Mouse (Mus musculus): ENCODE results near the gene Gtf3c1. TPM values are rescaled to one million over a fixed set of nuclear protein-coding genes. Genes with fewer than 3 reads are reported as not detected.
"Not testable (repeated sequence)": the region's sequence is repeated elsewhere in the genome, so short reads cannot be mapped to it uniquely, and the experiment has no call there.

The Gtf3c1 gene
- polyA plus RNA-seq, 1 experiment from 2014 or later, result 29.6 TPM

- no peaks in the 10 kb centered on the region for H3K36me3 ChIP-seq (ENCODE audit: control insufficient read depth, insufficient read depth, low read length)
- H3K27ac ChIP-seq (ENCODE audit: low read depth, low read length), result no peak overlapping the region
- DNase-seq (ENCODE audit: low spot score, missing footprints) (no peak), ATAC-seq (ENCODE audit: low FRiP score) (no peak)
- H3K4me1 ChIP-seq (ENCODE audit: control insufficient read depth, insufficient read depth, low read length), result no peaks in the 10 kb centered on the region
- H3K4me2 ChIP-seq, result no peak overlapping the region
- WGBS, result 63% methylated on average over 2 of the region's 2 CpGs
- no peaks in the 10 kb centered on the region for H3K9me3 ChIP-seq (ENCODE audit: control insufficient read depth, low read length)
- H3K4me3 ChIP-seq (ENCODE audit: low read depth, low read length), result no peak overlapping the region
- H3K9ac ChIP-seq (ENCODE audit: low read length), result no peak overlapping the region
- no peaks in the 10 kb centered on the region for H3K27me3 ChIP-seq (ENCODE audit: control insufficient read depth, insufficient read depth, low read length)
These were observed 9.1 kb upstream of the Gtf3c1 start for GRCm38 (mm10) chr7:125716724-125717123.

DNA sequence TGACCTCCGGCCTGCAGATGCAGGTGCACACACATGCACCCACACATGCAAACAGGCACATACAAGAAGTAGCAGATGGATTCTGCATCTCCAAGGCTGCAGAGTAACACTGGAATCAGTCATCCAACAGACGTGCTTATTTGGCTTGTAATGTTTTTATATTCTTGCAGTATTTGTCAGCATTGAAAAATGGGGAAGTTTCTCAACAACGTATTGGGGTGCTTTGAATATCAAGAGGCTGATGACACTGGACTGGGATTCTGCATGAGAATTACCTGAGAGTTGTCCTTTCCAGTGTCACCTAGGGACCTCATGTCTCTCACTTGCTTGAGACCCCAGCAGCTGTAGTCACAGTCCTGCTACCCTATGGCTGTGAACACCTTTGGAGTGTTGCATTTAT, 7.2 kb upstream of the Gtf3c1 start:
- no peaks in the 10 kb centered on the region for H3K4me1 ChIP-seq (ENCODE audit: control insufficient read depth, insufficient read depth, low read length)
- DNase-seq (ENCODE audit: low spot score, missing footprints) (no peak), ATAC-seq (ENCODE audit: low FRiP score) (no peak)
- no peaks in the 10 kb centered on the region for H3K27me3 ChIP-seq (ENCODE audit: control insufficient read depth, insufficient read depth, low read length)
- H3K36me3 ChIP-seq (ENCODE audit: control insufficient read depth, insufficient read depth, low read length), result no peaks in the 10 kb centered on the region
- H3K9ac ChIP-seq (ENCODE audit: low read length), result no peak overlapping the region
- no peaks in the 10 kb centered on the region for H3K9me3 ChIP-seq (ENCODE audit: control insufficient read depth, low read length)
- no peak overlapping the region for H3K4me2 ChIP-seq
- 86% methylated on average over 3 of the region's 3 CpGs for WGBS
- H3K4me3 ChIP-seq (ENCODE audit: low read depth, low read length), result no peak overlapping the region
- no peak overlapping the region for H3K27ac ChIP-seq (ENCODE audit: low read depth, low read length)

DNA sequence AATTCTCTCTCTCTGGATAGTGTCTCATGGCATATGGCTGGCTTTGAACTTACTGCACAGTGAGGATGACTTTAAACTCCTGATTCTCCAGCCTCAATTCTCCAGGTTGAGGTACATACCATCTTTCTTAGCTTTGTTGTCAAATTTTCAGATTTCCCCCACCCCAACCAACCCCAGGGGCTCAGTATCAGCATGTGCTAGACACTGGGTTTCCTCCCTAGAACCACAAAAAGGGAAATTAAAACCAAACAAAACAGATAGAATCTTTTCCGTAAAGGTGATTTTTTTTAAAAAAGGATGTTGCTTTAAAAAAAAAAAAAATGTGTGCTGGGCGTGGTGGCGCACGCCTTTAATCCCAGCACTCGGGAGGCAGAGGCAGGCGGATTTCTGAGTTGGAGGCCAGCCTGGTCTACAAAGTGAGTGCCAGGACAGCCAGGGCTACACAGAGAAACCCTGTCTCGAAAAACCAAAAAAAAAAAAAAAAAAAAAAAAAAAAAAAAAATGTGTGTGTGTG, 6.0 kb upstream of the Gtf3c1 start:
- not testable (repeated sequence) for ATAC-seq (ENCODE audit: low FRiP score); H3K9me3 ChIP-seq (ENCODE audit: control insufficient read depth, low read length); H3K27me3 ChIP-seq (ENCODE audit: control insufficient read depth, insufficient read depth, low read length); H3K36me3 ChIP-seq (ENCODE audit: control insufficient read depth, insufficient read depth, low read length); H3K4me1 ChIP-seq (ENCODE audit: control insufficient read depth, insufficient read depth, low read length); H3K4me2 ChIP-seq; H3K4me3 ChIP-seq (ENCODE audit: low read depth, low read length); H3K27ac ChIP-seq (ENCODE audit: low read depth, low read length); H3K9ac ChIP-seq (ENCODE audit: low read length); DNase-seq (ENCODE audit: low spot score, missing footprints)
- 90% methylated on average over 6 of the region's 7 CpGs for WGBS

DNA sequence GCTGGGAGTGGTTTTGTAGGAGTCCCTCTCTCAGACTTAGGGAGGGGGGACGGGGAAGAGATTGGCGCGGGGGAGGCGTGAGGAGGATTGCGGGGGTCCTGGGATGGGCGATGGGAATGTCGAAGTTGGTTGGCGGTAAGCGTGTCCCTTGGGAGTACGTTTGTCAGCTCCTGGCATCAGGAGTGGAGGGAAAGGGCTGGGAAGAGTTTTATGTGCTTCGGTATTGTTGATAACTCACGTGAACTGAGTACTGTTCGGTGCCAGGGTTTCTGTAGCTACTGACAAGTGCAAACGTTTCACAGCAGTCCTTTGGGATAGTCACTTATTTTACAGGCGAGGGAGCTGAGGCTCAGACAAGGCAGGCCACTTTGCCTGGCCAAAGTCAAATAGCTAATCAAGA, 520 bp upstream of the Gtf3c1 start:
- ATAC-seq (ENCODE audit: low FRiP score), result no peak
- H3K36me3 ChIP-seq (ENCODE audit: control insufficient read depth, insufficient read depth, low read length), result peaks cover 2% of the 10 kb centered on the region; the same call in 1 of the 2 replicates
- H3K27me3 ChIP-seq (ENCODE audit: control insufficient read depth, insufficient read depth, low read length), result no peaks in the 10 kb centered on the region
- no peaks in the 10 kb centered on the region for H3K9me3 ChIP-seq (ENCODE audit: control insufficient read depth, low read length)
- peak; percentile 85 for DNase-seq (ENCODE audit: low spot score, missing footprints)
- H3K9ac ChIP-seq (ENCODE audit: low read length), result peak overlapping the region; percentile 93
- 1% methylated on average over 15 of the region's 15 CpGs for WGBS
- H3K4me1 ChIP-seq (ENCODE audit: control insufficient read depth, insufficient read depth, low read length), result peaks cover 27% of the 10 kb centered on the region
- no peak overlapping the region for H3K27ac ChIP-seq (ENCODE audit: low read depth, low read length)
- H3K4me3 ChIP-seq (ENCODE audit: low read depth, low read length), result peak overlapping the region; percentile 57
- peak overlapping the region; percentile 74 for H3K4me2 ChIP-seq

DNA sequence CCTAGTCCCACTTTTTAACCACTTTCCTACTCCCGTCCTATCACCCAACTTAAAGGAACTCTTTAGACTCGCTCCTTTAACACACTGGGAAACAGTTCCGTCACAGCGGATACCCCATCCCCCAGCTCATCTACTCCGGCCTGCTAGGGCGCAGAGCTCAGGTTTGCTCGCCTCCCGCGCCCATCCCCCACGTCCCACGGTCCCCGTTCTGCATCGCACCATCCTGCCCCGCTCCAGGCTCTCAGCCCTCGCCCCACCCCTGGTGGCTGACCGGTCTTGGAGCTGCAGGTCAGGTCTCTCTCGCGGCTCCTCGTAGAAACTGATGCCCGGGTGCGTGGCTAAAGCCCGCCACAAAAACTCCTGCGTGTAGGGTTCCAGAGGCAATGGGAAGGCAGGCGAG, 394 bp downstream of the Gtf3c1 start:
- WGBS, result 0% methylated on average over 24 of the region's 24 CpGs
- Histone ChIP-seq H3K9me3 (ENCODE audit: control insufficient read depth, low read length) (no peaks in the 10 kb centered on the region), H3K4me3 (ENCODE audit: low read depth, low read length) (peak overlapping the region; percentile 57), H3K27ac (ENCODE audit: low read depth, low read length) (peak overlapping the region; percentile 81), H3K9ac (ENCODE audit: low read length) (peak overlapping the region; percentile 93), H3K36me3 (ENCODE audit: control insufficient read depth, insufficient read depth, low read length) (peaks cover 7% of the 10 kb centered on the region; the same call in 1 of the 2 replicates), H3K27me3 (ENCODE audit: control insufficient read depth, insufficient read depth, low read length) (no peaks in the 10 kb centered on the region), H3K4me1 (ENCODE audit: control insufficient read depth, insufficient read depth, low read length) (peaks cover 27% of the 10 kb centered on the region), H3K4me2 (peak overlapping the region; percentile 59)
- DNase-seq (ENCODE audit: low spot score, missing footprints), result peak; percentile 97
- peak; percentile 90 for ATAC-seq (ENCODE audit: low FRiP score)

- WGBS, result 100% methylated on average over 1 of the region's 1 CpGs
- H3K4me2 ChIP-seq, result no peak overlapping the region
- peaks cover 20% of the 10 kb centered on the region for H3K4me1 ChIP-seq (ENCODE audit: control insufficient read depth, insufficient read depth, low read length)
- no peak overlapping the region for H3K9ac ChIP-seq (ENCODE audit: low read length)
- H3K36me3 ChIP-seq (ENCODE audit: control insufficient read depth, insufficient read depth, low read length), result peaks cover 40% of the 10 kb centered on the region
- no peak overlapping the region for H3K4me3 ChIP-seq (ENCODE audit: low read depth, low read length)
- H3K27ac ChIP-seq (ENCODE audit: low read depth, low read length), result no peak overlapping the region
- DNase-seq (ENCODE audit: low spot score, missing footprints) (no peak), ATAC-seq (ENCODE audit: low FRiP score) (no peak)
- H3K27me3 ChIP-seq (ENCODE audit: control insufficient read depth, insufficient read depth, low read length), result no peaks in the 10 kb centered on the region
- peaks cover 10% of the 10 kb centered on the region for H3K9me3 ChIP-seq (ENCODE audit: control insufficient read depth, low read length)
These were observed 4.8 kb downstream of the Gtf3c1 start for GRCm38 (mm10) chr7:125702791-125703190.

DNA sequence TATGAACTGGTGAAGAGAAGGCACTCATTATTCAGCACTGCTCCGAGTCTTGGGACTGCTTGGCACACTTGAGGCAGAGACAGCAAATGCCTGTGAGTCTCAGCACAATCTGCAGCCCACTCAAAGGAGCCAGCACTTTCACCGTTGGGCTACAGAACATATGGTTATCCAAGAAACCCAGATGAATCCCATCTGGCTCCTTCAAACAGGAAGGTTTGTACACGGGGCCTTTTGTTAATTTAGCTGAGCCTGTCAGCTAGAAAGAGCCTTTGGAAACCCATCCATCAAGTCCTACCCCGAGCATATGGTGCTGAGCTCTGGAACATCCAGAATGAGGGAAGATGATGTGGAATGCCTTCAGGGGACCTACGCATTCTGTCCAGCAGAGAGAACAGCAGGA, 13.5 kb downstream of the Gtf3c1 start:
- peaks cover 58% of the 10 kb centered on the region for H3K36me3 ChIP-seq (ENCODE audit: control insufficient read depth, insufficient read depth, low read length)
- no peak for ATAC-seq (ENCODE audit: low FRiP score)

DNA sequence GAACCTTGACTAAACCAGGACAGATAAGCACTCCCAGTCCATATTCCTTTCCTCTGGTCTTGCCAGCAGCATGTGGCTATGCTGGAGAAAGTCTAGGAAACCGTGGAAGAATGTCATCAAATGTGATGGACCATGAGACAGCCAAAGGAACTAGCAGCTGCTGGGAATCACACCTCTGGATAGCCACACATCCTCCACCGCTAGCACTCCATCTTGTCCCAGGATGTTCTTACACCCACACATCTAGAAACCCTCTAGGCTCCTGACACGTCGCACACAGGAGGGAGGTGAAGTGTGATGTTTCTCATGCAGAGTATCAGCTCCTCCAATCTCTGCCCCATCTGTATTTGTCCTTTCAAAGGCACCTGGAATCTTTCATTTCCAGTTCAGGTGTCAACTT, 17.1 kb downstream of the Gtf3c1 start:
- Histone ChIP-seq H3K4me3 (ENCODE audit: low read depth, low read length) (no peak overlapping the region), H3K27ac (ENCODE audit: low read depth, low read length) (no peak overlapping the region), H3K4me2 (no peak overlapping the region), H3K9ac (ENCODE audit: low read length) (no peak overlapping the region), H3K4me1 (ENCODE audit: control insufficient read depth, insufficient read depth, low read length) (no peaks in the 10 kb centered on the region), H3K9me3 (ENCODE audit: control insufficient read depth, low read length) (no peaks in the 10 kb centered on the region), H3K36me3 (ENCODE audit: control insufficient read depth, insufficient read depth, low read length) (peaks cover 36% of the 10 kb centered on the region), H3K27me3 (ENCODE audit: control insufficient read depth, insufficient read depth, low read length) (no peaks in the 10 kb centered on the region)
- no peak for DNase-seq (ENCODE audit: low spot score, missing footprints)
- no peak for ATAC-seq (ENCODE audit: low FRiP score)
- WGBS, result 93% methylated on average over 4 of the region's 4 CpGs

More for the DNA sequence above, 13.5 kb downstream of the Gtf3c1 start:
- no peaks in the 10 kb centered on the region for H3K4me1 ChIP-seq (ENCODE audit: control insufficient read depth, insufficient read depth, low read length)
- WGBS, result 91% methylated on average over 5 of the region's 5 CpGs
- no peak overlapping the region for H3K27ac ChIP-seq (ENCODE audit: low read depth, low read length)
- no peak for DNase-seq (ENCODE audit: low spot score, missing footprints)
- H3K9ac ChIP-seq (ENCODE audit: low read length), result no peak overlapping the region
- H3K4me3 ChIP-seq (ENCODE audit: low read depth, low read length), result no peak overlapping the region
- no peaks in the 10 kb centered on the region for H3K27me3 ChIP-seq (ENCODE audit: control insufficient read depth, insufficient read depth, low read length)
- H3K9me3 ChIP-seq (ENCODE audit: control insufficient read depth, low read length), result peaks cover 3% of the 10 kb centered on the region
- no peak overlapping the region for H3K4me2 ChIP-seq

- ATAC-seq (ENCODE audit: low FRiP score) (no peak), DNase-seq (ENCODE audit: low spot score, missing footprints) (no peak)
- Histone ChIP-seq H3K9ac (ENCODE audit: low read length) (no peak overlapping the region), H3K27me3 (ENCODE audit: control insufficient read depth, insufficient read depth, low read length) (no peaks in the 10 kb centered on the region), H3K27ac (ENCODE audit: low read depth, low read length) (no peak overlapping the region), H3K4me1 (ENCODE audit: control insufficient read depth, insufficient read depth, low read length) (no peaks in the 10 kb centered on the region), H3K4me3 (ENCODE audit: low read depth, low read length) (no peak overlapping the region), H3K4me2 (no peak overlapping the region), H3K9me3 (ENCODE audit: control insufficient read depth, low read length) (no peaks in the 10 kb centered on the region), H3K36me3 (ENCODE audit: control insufficient read depth, insufficient read depth, low read length) (peaks cover 34% of the 10 kb centered on the region)
- 60% methylated on average over 9 of the region's 9 CpGs for WGBS
These were observed 27.6 kb downstream of the Gtf3c1 start for GRCm38 (mm10) chr7:125679936-125680335.
